Mouse (Mus musculus) leukemia stem cell, adult 10-12 weeks (primary cell): Measurements from ENCODE around the gene Cep89. TPM values are rescaled to one million over a fixed set of nuclear protein-coding genes. Genes with fewer than 3 reads are reported as not detected.

ENCODE experiments used
- polyA plus RNA-seq: library from polyadenylated mRNA; stranded (reverse); fragments of >175 nt; gene quantifications from 2 replicates; pipeline ENCODE4 v1.2.3, GENCODE M21; 2012; ENCODE audit warnings: low replicate concordance

Cep89 gene
- polyA plus RNA-seq = 25.1 and 48.2 TPM in 2 replicates

GRCm38 (mm10) chr7:35396542-35397168 is at the start of gene Cep89, which contains the start of gene Faap24:
Cep89 (plus strand) TSS chr7:35397035.
Faap24 (minus strand) TSS chr7:35396836.

GRCm38 (mm10) chr7:35447996-35448846 is 51.4 kb downstream of the Cep89 start, which contains the start of gene Slc7a9:
Slc7a9 (plus strand) TSS chr7:35448796.

Other genes with a start within 250 kb of the Cep89 start
- 0.45 TPM in 1 of 2 replicates, not detected in the other for gene Slc7a10, start 210.7 kb upstream of the Cep89 start, polyA plus RNA-seq
- 0.08 and 0.24 TPM in 2 replicates for gene Lrp3, start 181.5 kb upstream of the Cep89 start, polyA plus RNA-seq
- gene Gpatch1, start 78.6 kb upstream of the Cep89 start, polyA plus RNA-seq = 9.4 and 11.6 TPM in 2 replicates
- 0.09 TPM in 1 of 2 replicates, not detected in the other for gene Rhpn2, start 62.9 kb upstream of the Cep89 start, polyA plus RNA-seq
- gene Faap24, start 199 bp upstream of the Cep89 start, polyA plus RNA-seq = 8.1 and 24.2 TPM in 2 replicates
- gene Slc7a9, start 51.8 kb downstream of the Cep89 start, polyA plus RNA-seq = not detected in 2 replicates
- gene Tdrd12, start 140.7 kb downstream of the Cep89 start, polyA plus RNA-seq = not detected in 2 replicates
- 33.1 and 53.8 TPM in 2 replicates for gene Nudt19, start 159.3 kb downstream of the Cep89 start, polyA plus RNA-seq
- gene Rgs9bp, start 188.5 kb downstream of the Cep89 start, polyA plus RNA-seq = 0.11 and 0.24 TPM in 2 replicates
- gene Ankrd27, start 189.2 kb downstream of the Cep89 start, polyA plus RNA-seq = 74.6 and 99.6 TPM in 2 replicates